Mouse (Mus musculus): ENCODE measurements around the gene Lin37. TPM values are rescaled to one million over a fixed set of nuclear protein-coding genes. Genes with fewer than 3 reads are reported as not detected.

Lin37 gene
- polyA plus RNA-seq, 1 experiment from 2014 or later: 55.2 TPM

DNA sequence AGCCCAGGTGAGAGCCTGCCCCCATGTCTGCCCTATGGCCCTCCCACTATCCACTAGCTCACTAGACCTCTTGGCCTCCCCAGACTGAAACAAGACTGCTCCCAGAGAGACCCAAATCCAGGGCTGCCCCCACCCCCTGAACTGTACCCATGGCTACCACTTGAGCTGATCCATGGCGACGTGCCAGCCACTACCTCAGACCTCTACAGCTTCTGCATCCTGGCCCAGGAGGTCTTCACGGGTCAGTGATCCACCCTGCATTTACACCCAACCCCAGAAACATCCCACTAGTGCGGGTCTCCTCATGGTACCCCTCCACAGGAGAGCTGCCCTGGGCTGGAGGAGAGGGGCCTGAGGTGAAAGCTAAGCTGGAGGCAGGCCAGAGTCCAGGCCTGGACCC lies 39.2 kb downstream of the Lin37 start:
- Histone ChIP-seq H3K36me3 (peaks cover 35% of the 10 kb centered on the region), H3K4me1 (peaks cover 12% of the 10 kb centered on the region), H3K9ac (no peak overlapping the region), H3K27ac (0 out of 2 replicates have a peak overlapping the region, but pooled peaks have one; percentile 52), H3K9me3 (replicated peaks) (no peaks in the 10 kb centered on the region), H3K4me3 (no peak overlapping the region), H3K4me2 (replicated peaks) (no peak overlapping the region), H3K27me3 (no peaks in the 10 kb centered on the region; the same call in 1 of the 2 replicates)
- WGBS: 59% methylated on average over 4 of the region's 4 CpGs
- peak; percentile 6; the same call in 1 of the 2 replicates for ATAC-seq (ENCODE audit: low FRiP score)

DNA sequence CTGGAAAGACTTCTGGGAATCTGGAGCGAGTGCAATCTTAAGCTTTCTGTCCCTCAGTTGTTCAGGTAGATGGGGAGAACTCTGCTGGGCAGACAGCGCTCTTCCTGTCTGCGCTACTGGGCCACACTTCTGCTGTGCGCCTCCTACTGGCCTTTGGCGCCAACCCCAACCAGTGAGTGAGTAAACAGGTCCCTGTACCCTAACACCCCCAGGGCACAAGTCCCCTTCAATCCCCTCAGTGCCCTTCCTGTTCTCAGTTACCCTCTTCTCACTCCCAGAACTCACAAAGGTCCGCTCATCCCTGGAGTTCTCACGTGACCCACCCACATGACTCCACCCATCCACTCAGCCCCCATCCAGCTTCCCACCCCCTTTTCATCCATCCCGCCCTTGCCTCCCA lies 41.3 kb downstream of the Lin37 start:
- Histone ChIP-seq H3K4me2 (replicated peaks) (no peak overlapping the region), H3K9ac (no peak overlapping the region), H3K27ac (no peak overlapping the region), H3K36me3 (peaks cover 15% of the 10 kb centered on the region), H3K4me3 (no peak overlapping the region), H3K27me3 (no peaks in the 10 kb centered on the region), H3K9me3 (replicated peaks) (no peaks in the 10 kb centered on the region), H3K4me1 (peaks cover 10% of the 10 kb centered on the region)
- WGBS: 41% methylated on average over 8 of the region's 8 CpGs
- no peak for ATAC-seq (ENCODE audit: low FRiP score)

DNA sequence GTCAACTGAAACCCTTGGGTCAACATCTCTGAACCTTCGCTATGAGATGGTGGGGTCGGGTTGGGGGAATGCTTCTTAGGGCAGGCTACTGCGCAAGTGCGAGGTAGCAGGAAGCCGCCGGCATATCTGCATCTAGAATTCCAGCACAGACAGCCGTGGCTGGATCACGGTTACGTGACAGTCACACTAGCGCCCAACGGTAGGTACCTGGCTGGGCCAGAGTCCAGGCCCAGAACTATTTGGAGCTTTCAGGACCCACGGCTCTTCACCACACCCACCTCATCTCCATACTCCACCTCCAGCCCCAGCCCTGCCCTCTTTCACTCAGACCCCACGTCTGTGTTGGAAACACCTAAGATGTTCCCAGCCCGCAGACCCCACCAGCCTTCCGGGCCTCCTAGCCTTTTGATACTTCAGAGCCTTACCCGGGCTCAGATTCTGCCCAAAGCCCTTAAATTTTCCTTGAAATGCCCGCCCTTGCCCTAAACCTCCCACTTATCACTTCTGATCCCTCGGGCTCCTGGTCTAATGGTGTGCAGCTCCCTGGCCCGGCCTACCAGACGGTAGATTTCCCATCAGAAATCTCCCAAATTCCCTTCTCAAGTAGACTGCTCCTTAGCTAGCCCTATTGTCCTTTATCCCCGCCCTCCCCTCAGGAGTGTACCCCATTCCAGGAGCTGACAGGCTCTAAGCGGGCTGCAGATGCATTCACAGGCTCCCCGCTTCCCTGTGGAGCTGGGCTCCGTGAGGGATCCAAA lies 44.5 kb downstream of the Lin37 start:
- H3K4me2 ChIP-seq (replicated peaks): no peak overlapping the region
- H3K27me3 ChIP-seq: no peaks in the 10 kb centered on the region
- no peak overlapping the region for H3K4me3 ChIP-seq
- H3K9ac ChIP-seq: no peak overlapping the region
- no peaks in the 10 kb centered on the region for H3K36me3 ChIP-seq
- ATAC-seq (ENCODE audit: low FRiP score): no peak
- 59% methylated on average over 24 of the region's 24 CpGs for WGBS
- H3K4me1 ChIP-seq: peaks cover 3% of the 10 kb centered on the region; the same call in 1 of the 2 replicates
- no peaks in the 10 kb centered on the region for H3K9me3 ChIP-seq (replicated peaks)
- H3K27ac ChIP-seq: no peak overlapping the region

DNA sequence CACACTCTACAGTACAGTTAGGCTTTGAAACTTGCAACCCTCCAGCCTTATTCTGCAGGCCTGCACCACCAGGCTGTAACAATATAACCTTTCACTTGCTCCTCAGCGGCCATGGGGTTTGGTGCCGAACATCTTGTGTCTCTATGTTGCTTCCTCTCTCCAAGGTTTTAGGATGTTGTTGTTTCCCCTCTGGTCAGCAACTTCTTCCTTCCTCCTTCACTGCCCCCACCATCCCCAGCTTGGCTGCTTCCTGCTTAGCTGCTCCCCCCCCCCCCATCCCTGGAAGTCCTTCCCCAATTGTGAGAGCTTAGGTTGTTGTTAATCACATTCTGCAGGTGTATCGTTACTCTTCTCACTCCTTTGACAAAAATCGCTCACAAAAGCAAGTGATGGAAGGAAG lies 51.6 kb downstream of the Lin37 start:
- no peaks in the 10 kb centered on the region for H3K4me1 ChIP-seq
- H3K4me2 ChIP-seq (replicated peaks): no peak overlapping the region
- no peaks in the 10 kb centered on the region for H3K9me3 ChIP-seq (replicated peaks)
- no peaks in the 10 kb centered on the region for H3K36me3 ChIP-seq
- H3K27me3 ChIP-seq: no peaks in the 10 kb centered on the region
- no peak overlapping the region for H3K4me3 ChIP-seq
- H3K27ac ChIP-seq: no peak overlapping the region
- H3K9ac ChIP-seq: no peak overlapping the region
- 74% methylated on average over 4 of the region's 4 CpGs for WGBS
- ATAC-seq (ENCODE audit: low FRiP score): no peak

Small RNA genes lying within 50 kb of the gene (microRNA-seq; reads per million reads assigned to microRNA genes)
- 1.6 reads per million for gene Gm38670
- 1.1 reads per million for gene Mir3569

Other genes starting within 250 kb of the Lin37 start
- 36.9 and 39.2 TPM in 2 replicates for gene Syne4, start 245.0 kb downstream of the Lin37 start, polyA plus RNA-seq (2016; fragmentation: Nextera tagmentation; extraction: Ambion mirVana)
- 0.33 and 0.49 TPM in 2 replicates for gene E130208F15Rik, start 238.1 kb downstream of the Lin37 start, polyA plus RNA-seq (2016; fragmentation: Nextera tagmentation; extraction: Ambion mirVana)
- gene Sdhaf1, start 235.9 kb downstream of the Lin37 start, polyA plus RNA-seq (2016; fragmentation: Nextera tagmentation; extraction: Ambion mirVana): 22.3 and 23.4 TPM in 2 replicates
- gene Lrfn3, start 197.1 kb downstream of the Lin37 start, polyA plus RNA-seq (2016; fragmentation: Nextera tagmentation; extraction: Ambion mirVana): 9.3 and 10.1 TPM in 2 replicates
- gene Tyrobp, start 146.1 kb downstream of the Lin37 start, polyA plus RNA-seq (2016; fragmentation: Nextera tagmentation; extraction: Ambion mirVana): 17.7 and 19.7 TPM in 2 replicates
- 0.57 and 0.86 TPM in 2 replicates for gene Hcst, start 140.0 kb downstream of the Lin37 start, polyA plus RNA-seq (2016; fragmentation: Nextera tagmentation; extraction: Ambion mirVana)
- gene Nfkbid, start 138.1 kb downstream of the Lin37 start, polyA plus RNA-seq (2016; fragmentation: Nextera tagmentation; extraction: Ambion mirVana): 1.3 and 2.2 TPM in 2 replicates
- 348 and 365 TPM in 2 replicates for gene Aplp1, start 114.3 kb downstream of the Lin37 start, polyA plus RNA-seq (2016; fragmentation: Nextera tagmentation; extraction: Ambion mirVana)
- 16.1 and 23.9 TPM in 2 replicates for gene Kirrel2, start 102.1 kb downstream of the Lin37 start, polyA plus RNA-seq (2016; fragmentation: Nextera tagmentation; extraction: Ambion mirVana)
- gene Nphs1, start 101.5 kb downstream of the Lin37 start, polyA plus RNA-seq (2016; fragmentation: Nextera tagmentation; extraction: Ambion mirVana): 3.8 and 5.2 TPM in 2 replicates
- not detected in 2 replicates for gene Prodh2, start 66.2 kb downstream of the Lin37 start, polyA plus RNA-seq (2016; fragmentation: Nextera tagmentation; extraction: Ambion mirVana)
- 88.6 and 98.9 TPM in 2 replicates for gene Arhgap33, start 24.8 kb downstream of the Lin37 start, polyA plus RNA-seq (2016; fragmentation: Nextera tagmentation; extraction: Ambion mirVana)
- 5.7 and 7.1 TPM in 2 replicates for gene Hspb6, start 7.7 kb downstream of the Lin37 start, polyA plus RNA-seq (2016; fragmentation: Nextera tagmentation; extraction: Ambion mirVana)
- 11.3 and 12.6 TPM in 2 replicates for gene Proser3, start 7.5 kb downstream of the Lin37 start, polyA plus RNA-seq (2016; fragmentation: Nextera tagmentation; extraction: Ambion mirVana)
- gene U2af1l4, start 3.5 kb upstream of the Lin37 start, polyA plus RNA-seq (2016; fragmentation: Nextera tagmentation; extraction: Ambion mirVana): 80.6 and 87.5 TPM in 2 replicates
- gene Gm49396, start 3.5 kb upstream of the Lin37 start, polyA plus RNA-seq (2016; fragmentation: Nextera tagmentation; extraction: Ambion mirVana): 18.1 and 19.5 TPM in 2 replicates
- 128 and 139 TPM in 2 replicates for gene Psenen, start 3.8 kb upstream of the Lin37 start, polyA plus RNA-seq (2016; fragmentation: Nextera tagmentation; extraction: Ambion mirVana)
- 4.2 and 6.3 TPM in 2 replicates for gene Igflr1, start 5.6 kb upstream of the Lin37 start, polyA plus RNA-seq (2016; fragmentation: Nextera tagmentation; extraction: Ambion mirVana)
- 8.8 and 9.9 TPM in 2 replicates for gene Kmt2b, start 28.9 kb upstream of the Lin37 start, polyA plus RNA-seq (2016; fragmentation: Nextera tagmentation; extraction: Ambion mirVana)
- 0.17 and 0.39 TPM in 2 replicates for gene Zbtb32, start 39.1 kb upstream of the Lin37 start, polyA plus RNA-seq (2016; fragmentation: Nextera tagmentation; extraction: Ambion mirVana)
- gene Upk1a, start 53.0 kb upstream of the Lin37 start, polyA plus RNA-seq (2016; fragmentation: Nextera tagmentation; extraction: Ambion mirVana): 0.21 and 0.35 TPM in 2 replicates
- 737 and 880 TPM in 2 replicates for gene Cox6b1, start 66.3 kb upstream of the Lin37 start, polyA plus RNA-seq (2016; fragmentation: Nextera tagmentation; extraction: Ambion mirVana)
- gene Etv2, start 76.0 kb upstream of the Lin37 start, polyA plus RNA-seq (2016; fragmentation: Nextera tagmentation; extraction: Ambion mirVana): not detected in 2 replicates
- 153 and 160 TPM in 2 replicates for gene Rbm42, start 90.5 kb upstream of the Lin37 start, polyA plus RNA-seq (2016; fragmentation: Nextera tagmentation; extraction: Ambion mirVana)
- gene Haus5, start 105.2 kb upstream of the Lin37 start, polyA plus RNA-seq (2016; fragmentation: Nextera tagmentation; extraction: Ambion mirVana): 35.4 and 38.4 TPM in 2 replicates
- not detected in 2 replicates for gene Pmis2, start 111.8 kb upstream of the Lin37 start, polyA plus RNA-seq (2016; fragmentation: Nextera tagmentation; extraction: Ambion mirVana)
- gene 2200002J24Rik, start 139.1 kb upstream of the Lin37 start, polyA plus RNA-seq (2016; fragmentation: Nextera tagmentation; extraction: Ambion mirVana): not detected in 2 replicates
- 0.93 and 1.3 TPM in 2 replicates for gene Atp4a, start 152.4 kb upstream of the Lin37 start, polyA plus RNA-seq (2016; fragmentation: Nextera tagmentation; extraction: Ambion mirVana)
- gene Tmem147, start 169.7 kb upstream of the Lin37 start, polyA plus RNA-seq (2016; fragmentation: Nextera tagmentation; extraction: Ambion mirVana): 147 and 164 TPM in 2 replicates
- 0.76 and 1.1 TPM in 2 replicates for gene Gapdhs, start 183.8 kb upstream of the Lin37 start, polyA plus RNA-seq (2016; fragmentation: Nextera tagmentation; extraction: Ambion mirVana)
- gene Sbsn, start 191.6 kb upstream of the Lin37 start, polyA plus RNA-seq (2016; fragmentation: Nextera tagmentation; extraction: Ambion mirVana): 1.7 and 2.5 TPM in 2 replicates
- 0.59 and 0.67 TPM in 2 replicates for gene Dmkn, start 203.9 kb upstream of the Lin37 start, polyA plus RNA-seq (2016; fragmentation: Nextera tagmentation; extraction: Ambion mirVana)
- gene Krtdap, start 228.1 kb upstream of the Lin37 start, polyA plus RNA-seq (2016; fragmentation: Nextera tagmentation; extraction: Ambion mirVana): not detected in 2 replicates

Measured in hindbrain, embryonic 12.5 days (tissue).